Mouse (Mus musculus): ENCODE measurements around the gene 1700067P10Rik. TPM values are rescaled to one million over a fixed set of nuclear protein-coding genes. Genes with fewer than 3 reads are reported as not detected.

Gene 1700067P10Rik
- polyA plus RNA-seq, 1 experiment from 2014 or later = not detected

DNA sequence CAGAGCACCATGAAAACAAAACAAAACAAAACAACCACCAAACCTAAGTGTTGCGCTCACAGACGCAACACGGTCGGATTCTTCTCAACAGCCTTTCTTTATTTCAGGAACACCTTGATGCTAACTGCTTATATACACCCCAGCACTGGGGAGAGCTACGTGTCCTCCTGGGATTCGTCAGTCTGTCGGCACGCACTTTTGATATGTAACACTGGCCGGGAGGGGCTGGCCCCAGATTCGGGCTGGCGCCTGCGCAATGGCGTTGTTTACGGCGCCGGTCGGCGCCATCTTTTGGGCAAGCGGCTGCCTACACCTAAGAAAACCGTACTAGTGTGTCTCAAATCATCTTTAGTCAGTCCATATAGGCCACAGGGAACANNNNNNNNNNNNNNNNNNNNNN is 31.3 kb downstream of the 1700067P10Rik start:
- Histone ChIP-seq H3K27me3 (ENCODE audit: control insufficient read depth, insufficient read depth, low read length) (no peaks in the 10 kb centered on the region), H3K4me2 (replicated peaks; ENCODE audit: low read depth, low read length) (no peak overlapping the region), H3K36me3 (ENCODE audit: control insufficient read depth, insufficient read depth, low read length) (no peaks in the 10 kb centered on the region), H3K4me3 (ENCODE audit: low read length) (no peak overlapping the region), H3K4me1 (ENCODE audit: control insufficient read depth, insufficient read depth, low read length) (no peaks in the 10 kb centered on the region), H3K9me3 (ENCODE audit: control insufficient read depth, low read length) (peaks cover 2% of the 10 kb centered on the region; the same call in 1 of the 2 replicates), H3K9ac (ENCODE audit: low read depth, low read length) (no peak overlapping the region), H3K27ac (ENCODE audit: low read depth, low read length) (no peak overlapping the region)
- WGBS = 91% methylated on average over 20 of the region's 20 CpGs
- ATAC-seq (ENCODE audit: low FRiP score, low TSS enrichment) = no peak

- WGBS = 92% methylated on average over 2 of the region's 2 CpGs
- no peak overlapping the region for H3K4me3 ChIP-seq (ENCODE audit: low read length)
- H3K4me2 ChIP-seq (replicated peaks; ENCODE audit: low read depth, low read length) = no peak overlapping the region
- H3K4me1 ChIP-seq (ENCODE audit: control insufficient read depth, insufficient read depth, low read length) = no peaks in the 10 kb centered on the region
- ATAC-seq (ENCODE audit: low FRiP score, low TSS enrichment) = no peak
- H3K27me3 ChIP-seq (ENCODE audit: control insufficient read depth, insufficient read depth, low read length) = no peaks in the 10 kb centered on the region
- no peaks in the 10 kb centered on the region for H3K36me3 ChIP-seq (ENCODE audit: control insufficient read depth, insufficient read depth, low read length)
- no peak overlapping the region for H3K27ac ChIP-seq (ENCODE audit: low read depth, low read length)
- H3K9me3 ChIP-seq (ENCODE audit: control insufficient read depth, low read length) = no peaks in the 10 kb centered on the region
- no peak overlapping the region for H3K9ac ChIP-seq (ENCODE audit: low read depth, low read length)
These were observed 43.7 kb downstream of the 1700067P10Rik start for GRCm38 (mm10) chr17:48132810-48133209.

Other genes with a start within 250 kb of the 1700067P10Rik start
- 23.9 and 25.4 TPM in 2 replicates for gene Foxp4, start 164.7 kb upstream of the 1700067P10Rik start, polyA plus RNA-seq (2014; fragmentation: Nextera tagmentation; extraction: Ambion mirVana)
- gene 1700122O11Rik, start 51.0 kb upstream of the 1700067P10Rik start, polyA plus RNA-seq (2014; fragmentation: Nextera tagmentation; extraction: Ambion mirVana) = not detected in 2 replicates
- gene 9830107B12Rik, start 56.9 kb downstream of the 1700067P10Rik start, polyA plus RNA-seq (2014; fragmentation: Nextera tagmentation; extraction: Ambion mirVana) = not detected in 2 replicates
- gene A530064D06Rik, start 78.0 kb downstream of the 1700067P10Rik start, polyA plus RNA-seq (2014; fragmentation: Nextera tagmentation; extraction: Ambion mirVana) = not detected in 2 replicates
- not detected in 2 replicates for gene Trem1, start 143.4 kb downstream of the 1700067P10Rik start, polyA plus RNA-seq (2014; fragmentation: Nextera tagmentation; extraction: Ambion mirVana)
- gene Trem3, start 158.5 kb downstream of the 1700067P10Rik start, polyA plus RNA-seq (2014; fragmentation: Nextera tagmentation; extraction: Ambion mirVana) = not detected in 2 replicates
- gene Treml4, start 175.0 kb downstream of the 1700067P10Rik start, polyA plus RNA-seq (2014; fragmentation: Nextera tagmentation; extraction: Ambion mirVana) = 0.19 and 0.43 TPM in 2 replicates
- gene Treml2, start 210.2 kb downstream of the 1700067P10Rik start, polyA plus RNA-seq (2014; fragmentation: Nextera tagmentation; extraction: Ambion mirVana) = 0.16 TPM in 1 of 2 replicates, not detected in the other
- gene B430306N03Rik, start 226.8 kb downstream of the 1700067P10Rik start, polyA plus RNA-seq (2014; fragmentation: Nextera tagmentation; extraction: Ambion mirVana) = 0.10 and 0.49 TPM in 2 replicates